Mouse (Mus musculus) heart, adult 11 months (tissue): ENCODE measurements around the gene Brpf3.
"Not testable (repeated sequence)": the region's sequence is repeated elsewhere in the genome, so short reads cannot be mapped to it uniquely, and the experiment has no call there.

ENCODE experiments used
- DNase-seq: peaks from one replicate; pipeline ENCODE4 v3.0.0; 2022

Brpf3 gene

GRCm38 (mm10) chr17:28799291-28800160, 1.4 kb upstream of the Brpf3 start:
- DNase-seq, result no peak

DNA sequence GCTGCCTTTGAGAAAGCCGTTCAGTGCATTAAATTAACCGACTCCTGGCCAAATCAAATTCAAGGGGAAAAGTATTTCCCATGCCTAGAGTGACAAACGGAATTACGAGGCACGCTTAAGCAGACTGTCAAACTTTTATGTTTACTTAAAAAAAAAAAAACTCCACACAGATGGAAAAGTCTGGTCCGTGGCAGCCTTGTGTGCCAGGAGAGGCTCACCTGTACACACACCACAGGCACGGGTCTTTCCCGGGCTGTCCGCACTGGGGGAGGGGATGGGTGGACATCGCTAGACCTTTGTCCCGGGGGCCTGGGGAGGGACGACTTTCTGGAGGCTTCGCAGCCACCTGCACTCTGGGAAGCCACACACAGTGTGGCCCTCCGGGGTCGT, 614 bp upstream of the Brpf3 start:
- no peak for DNase-seq

- peak; percentile 100 for DNase-seq
These were observed 650 bp downstream of the Brpf3 start for GRCm38 (mm10) chr17:28801474-28802005.

- DNase-seq, result no peak
These were observed 1.2 kb downstream of the Brpf3 start for GRCm38 (mm10) chr17:28802006-28802481.

DNA sequence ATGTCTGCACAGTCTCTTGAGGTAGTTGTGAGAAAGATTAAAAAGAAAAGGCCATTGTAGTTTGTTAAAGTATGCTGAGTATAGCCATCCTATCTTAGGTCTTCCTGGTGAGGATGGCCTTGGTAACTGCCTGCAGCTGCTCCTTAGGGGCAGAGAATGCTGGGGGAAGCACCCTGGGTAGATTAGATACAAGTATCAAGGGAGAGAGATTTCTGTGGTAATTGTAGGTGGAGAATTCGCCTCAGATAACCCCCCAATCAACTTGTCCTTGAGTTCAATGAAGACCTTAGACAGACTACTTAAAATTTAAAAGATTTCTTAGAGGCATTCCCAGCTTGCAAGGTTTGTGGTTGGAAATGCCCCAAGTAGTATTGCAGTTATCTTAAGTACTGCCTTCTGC, 2.4 kb downstream of the Brpf3 start:
- no peak for DNase-seq

GRCm38 (mm10) chr17:28804973-28805372, 4.1 kb downstream of the Brpf3 start:
- no peak for DNase-seq

DNA sequence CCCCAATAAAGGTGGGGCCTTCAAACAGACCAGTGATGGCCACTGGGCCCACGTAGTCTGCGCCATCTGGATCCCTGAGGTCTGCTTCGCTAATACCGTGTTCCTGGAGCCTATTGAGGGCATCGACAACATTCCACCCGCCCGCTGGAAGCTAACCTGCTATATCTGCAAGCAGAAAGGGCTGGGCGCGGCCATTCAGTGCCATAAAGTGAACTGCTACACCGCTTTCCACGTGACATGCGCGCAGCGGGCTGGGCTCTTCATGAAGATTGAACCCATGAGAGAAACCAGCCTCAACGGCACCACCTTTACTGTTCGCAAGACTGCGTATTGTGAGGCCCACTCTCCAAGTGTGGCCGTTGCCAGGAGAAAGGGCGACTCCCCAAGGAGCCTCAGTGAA, 5.9 kb downstream of the Brpf3 start:
- DNase-seq, result no peak

GRCm38 (mm10) chr17:28808714-28809113, 7.8 kb downstream of the Brpf3 start:
- DNase-seq, result no peak

DNA sequence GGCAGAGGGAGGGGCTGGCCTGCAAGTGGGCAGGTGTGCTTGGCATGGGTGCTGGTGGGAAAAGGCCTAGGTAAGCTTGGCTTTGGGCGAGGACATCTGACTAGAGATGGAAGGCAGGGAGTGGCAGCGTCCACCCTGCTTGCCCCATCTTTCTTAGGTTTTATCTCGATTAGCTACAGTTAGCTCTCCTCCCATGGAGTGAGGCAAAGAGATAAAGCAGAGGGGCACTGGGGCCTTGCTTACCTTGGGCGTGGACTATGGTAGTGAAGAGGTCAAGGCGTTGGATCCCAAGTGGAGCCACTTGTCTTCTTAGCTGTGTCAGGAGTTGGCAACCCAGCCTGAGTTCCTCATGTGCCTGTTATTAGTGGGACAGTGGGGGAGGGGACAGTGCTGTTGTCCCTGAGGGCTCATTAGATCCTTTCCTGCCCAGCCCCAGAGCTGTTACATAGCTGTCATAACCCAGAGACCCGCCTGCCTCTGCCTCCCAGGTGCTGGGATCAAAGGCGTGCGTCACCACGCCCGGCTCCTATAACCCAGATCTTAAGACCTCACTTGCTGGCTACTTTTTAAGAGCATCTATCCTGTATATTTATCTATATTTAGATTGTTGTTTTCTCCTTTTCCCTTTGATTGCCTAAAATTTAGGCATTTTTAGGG, 8.4 kb downstream of the Brpf3 start:
- no peak for DNase-seq

GRCm38 (mm10) chr17:28812345-28812744, 11.5 kb downstream of the Brpf3 start:
- no peak for DNase-seq

- DNase-seq, result peak; percentile 79
These were observed 13.7 kb downstream of the Brpf3 start for GRCm38 (mm10) chr17:28814529-28815097.

- no peak for DNase-seq
These were observed 14.6 kb downstream of the Brpf3 start for GRCm38 (mm10) chr17:28815384-28816004.

DNA sequence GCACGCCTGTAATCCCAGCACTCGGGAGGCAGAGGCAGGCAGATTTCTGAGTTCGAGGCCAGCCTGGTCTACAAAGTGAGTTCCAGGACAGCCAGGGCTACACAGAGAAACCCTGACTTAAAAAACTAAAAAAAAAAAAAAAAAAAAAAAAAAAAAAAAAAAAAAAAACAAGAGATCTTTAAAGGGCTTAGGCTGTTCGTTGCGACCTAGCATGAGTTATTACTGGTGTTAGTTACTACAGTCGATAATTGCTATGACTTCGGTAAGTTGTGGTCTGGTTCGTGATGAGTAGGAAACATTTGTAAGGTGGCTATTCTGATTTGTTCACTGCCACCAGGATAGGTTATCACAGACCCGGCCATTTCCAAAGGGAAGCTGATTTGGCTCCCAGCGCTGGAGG, 15.4 kb downstream of the Brpf3 start:
- not testable (repeated sequence) for DNase-seq

- DNase-seq, result peak; percentile 78
These were observed 16.3 kb downstream of the Brpf3 start for GRCm38 (mm10) chr17:28816875-28817811.

GRCm38 (mm10) chr17:28820189-28820588, 19.3 kb downstream of the Brpf3 start:
- no peak for DNase-seq

GRCm38 (mm10) chr17:28823004-28823745, 22.3 kb downstream of the Brpf3 start:
- DNase-seq, result no peak

- DNase-seq, result no peak
These were observed 22.9 kb downstream of the Brpf3 start for GRCm38 (mm10) chr17:28823749-28824148.

DNA sequence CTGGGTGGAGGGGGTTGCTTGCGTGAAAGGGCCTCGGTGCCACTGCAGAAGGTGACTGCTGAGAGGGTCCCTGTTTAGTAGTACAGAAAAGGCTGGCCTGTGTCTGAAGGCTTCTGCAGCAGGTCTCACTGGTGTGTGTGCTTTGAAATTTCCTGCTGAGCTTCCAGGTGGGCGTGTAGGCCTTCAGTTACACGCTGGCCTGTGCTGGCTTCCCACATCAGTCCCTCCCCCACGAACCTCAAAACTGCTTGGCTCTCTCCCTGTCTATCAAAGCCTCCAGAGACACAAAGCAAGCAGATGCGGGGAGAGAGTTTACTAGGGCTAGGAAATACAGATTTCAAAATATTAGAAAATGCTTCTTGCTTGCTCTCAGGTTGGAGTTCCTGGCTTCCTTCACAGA, 24.0 kb downstream of the Brpf3 start:
- DNase-seq, result no peak

GRCm38 (mm10) chr17:28825359-28826041, 24.6 kb downstream of the Brpf3 start:
- no peak for DNase-seq

GRCm38 (mm10) chr17:28827665-28828231, 26.9 kb downstream of the Brpf3 start:
- DNase-seq, result no peak
